In genomic region chr13:10332762-10333161, GRCm38 (mm10) we compare ENCODE assay signal across 34 mouse cellular contexts.
"Had no signal": no experiment of that assay in that cellular context is flagged by ENCODE, and none has a peak within 500 bp of the region (broad histone marks: within the 10 kb centered on the region; RNA-seq: fewer than 3 reads in every experiment).

No protein-coding gene starts in this region.

- DNase-seq: heart, postnatal 10 days; heart, postnatal 14 days; heart, postnatal 36 days; heart, postnatal 4 days; kidney, adult 11 months; kidney, adult 18-20 months; kidney, adult 2 months; kidney, adult 8-10 months; kidney, adult 9 months; kidney, postnatal 10 days; kidney, postnatal 14 days; kidney, postnatal 25 days; kidney, postnatal 36 days; kidney, postnatal 4 days; layer of hippocampus, adult 9-11 months; layer of hippocampus, postnatal 36 days had no signal

- H3K9me3 ChIP-seq: heart, embryonic 10.5 days; heart, embryonic 12.5 days; heart, embryonic 13.5 days; heart, embryonic 15.5 days; hindbrain, embryonic 10.5 days; hindbrain, embryonic 12.5 days; hindbrain, embryonic 13.5 days; hindbrain, embryonic 15.5 days; intestine, embryonic 15.5 days; kidney, embryonic 15.5 days had no signal

- H3K4me3 ChIP-seq: heart, embryonic 10.5 days; heart, embryonic 12.5 days; heart, embryonic 13.5 days; heart, embryonic 15.5 days; hindbrain, embryonic 10.5 days; hindbrain, embryonic 12.5 days; hindbrain, embryonic 13.5 days; hindbrain, embryonic 15.5 days; intestine, embryonic 15.5 days; kidney, embryonic 15.5 days; layer of hippocampus, adult 2 months had no signal

- H3K9ac ChIP-seq: heart, embryonic 12.5 days; heart, embryonic 13.5 days; heart, embryonic 15.5 days; hindbrain, embryonic 12.5 days; hindbrain, embryonic 13.5 days; hindbrain, embryonic 14.5 days; hindbrain, embryonic 15.5 days; intestine, embryonic 15.5 days; kidney, embryonic 15.5 days had no signal

- H3K27me3 ChIP-seq: heart, embryonic 12.5 days; heart, embryonic 13.5 days; heart, embryonic 15.5 days; hindbrain, embryonic 12.5 days; hindbrain, embryonic 13.5 days; hindbrain, embryonic 15.5 days; intestine, embryonic 15.5 days; kidney, embryonic 15.5 days had no signal

- ATAC-seq: hindbrain, embryonic 16.5 days; inflammation-experienced regulatory T-cells, adult 6 months; intestine, embryonic 15.5 days; intestine, embryonic 16.5 days; intestine, postnatal 0 days had no signal

- H3K27ac ChIP-seq: heart, embryonic 10.5 days; heart, embryonic 13.5 days; heart, embryonic 15.5 days; hindbrain, embryonic 10.5 days; hindbrain, embryonic 12.5 days; hindbrain, embryonic 13.5 days; hindbrain, embryonic 14.5 days; hindbrain, embryonic 15.5 days; intestine, embryonic 15.5 days; kidney, embryonic 15.5 days; kidney, postnatal 0 days; layer of hippocampus, adult 2 months had no signal

- H3K4me2 ChIP-seq: heart, embryonic 11.5 days; heart, embryonic 12.5 days; heart, embryonic 13.5 days; heart, embryonic 15.5 days; hindbrain, embryonic 12.5 days; hindbrain, embryonic 13.5 days; hindbrain, embryonic 14.5 days; hindbrain, embryonic 15.5 days; intestine, embryonic 15.5 days; kidney, embryonic 15.5 days had no signal

- H3K36me3 ChIP-seq: heart, embryonic 10.5 days; heart, embryonic 12.5 days; heart, embryonic 13.5 days; heart, embryonic 15.5 days; hindbrain, embryonic 10.5 days; hindbrain, embryonic 12.5 days; hindbrain, embryonic 13.5 days; hindbrain, embryonic 15.5 days; intestine, embryonic 15.5 days; kidney, embryonic 15.5 days had no signal

- H3K4me1 ChIP-seq: heart, embryonic 10.5 days; heart, embryonic 12.5 days; heart, embryonic 13.5 days; heart, embryonic 15.5 days; hindbrain, embryonic 10.5 days; hindbrain, embryonic 12.5 days; hindbrain, embryonic 13.5 days; hindbrain, embryonic 15.5 days; intestine, embryonic 15.5 days; kidney, embryonic 15.5 days had no signal
